Mouse (Mus musculus) left cerebral cortex, adult 8-10 months (tissue): ENCODE results near the gene Gucd1. TPM values are rescaled to one million over a fixed set of nuclear protein-coding genes. Genes with fewer than 3 reads are reported as not detected.

Source experiments
- total RNA-seq, 4 experiments: library from RNA; stranded (reverse); gene quantifications; 2 replicates each; pipeline ENCODE4 v1.2.4; 2022

Gene Gucd1
- total RNA-seq, 4 experiments from 2014 or later: 14.2 to 19.2 (median 15.2) TPM

Other genes with a start within 250 kb of the Gucd1 start
- 10 to 100 TPM; 57.0 to 85.4 (median 75.0) TPM for gene Adora2a, start 201.1 kb downstream of the Gucd1 start, total RNA-seq
- gene Upb1, start 116.9 kb downstream of the Gucd1 start, total RNA-seq: 1 to 10 TPM in 2 of 4 experiments, under 1 TPM in 2; 0.55 to 1.4 (median 1.1) TPM
- 10 to 100 TPM; 68.9 to 83.0 (median 81.2) TPM for gene Snrpd3, start 421 bp downstream of the Gucd1 start, total RNA-seq
- gene Lrrc75b, start 42.4 kb upstream of the Gucd1 start, total RNA-seq: 10 to 100 TPM; 10.9 to 15.5 (median 12.0) TPM
- gene Ggt1, start 43.6 kb upstream of the Gucd1 start, total RNA-seq: 1 to 10 TPM; 2.3 to 5.5 (median 4.5) TPM
- 1 to 10 TPM; 1.8 to 3.5 (median 2.4) TPM for gene Ggt5, start 71.4 kb upstream of the Gucd1 start, total RNA-seq
- gene Susd2, start 126.0 kb upstream of the Gucd1 start, total RNA-seq: 10 to 100 TPM in 2 of 4 experiments, 1 to 10 TPM in 2; 8.7 to 12.0 (median 10.3) TPM
- gene Cabin1, start 246.4 kb upstream of the Gucd1 start, total RNA-seq: 10 to 100 TPM; 61.3 to 73.2 (median 69.6) TPM